Mouse (Mus musculus) intestine, embryonic 14.5 days (tissue): ENCODE results near the gene Grn. TPM values are rescaled to one million over a fixed set of nuclear protein-coding genes. Genes with fewer than 3 reads are reported as not detected.
A peak's percentile ranks its signal among the peaks of the same experiment; 100 is the strongest.
"Not testable (repeated sequence)": the region's sequence is repeated elsewhere in the genome, so short reads cannot be mapped to it uniquely, and the experiment has no call there.

Experiments used
- ATAC-seq: fragments of 200-750 bp; cut with Nextera tagmentation; replicated peaks from 2 replicates; pipeline ENCODE4 v1.8.0; 2017; ENCODE audit warnings: low read depth, moderate number of reproducible peaks, moderate TSS enrichment, moderate library complexity; ENCODE audit not compliant: low FRiP score, low TSS enrichment
- DNase-seq: peaks from one replicate; pipeline ENCODE4 v3.0.0-alpha.2; 2018; ENCODE audit warnings: low spot score
- H3K27ac ChIP-seq: fragments of 300-500 bp; sonication (generic); 2 replicates; pipeline ENCODE4 v1.5.1; 2014; ENCODE audit warnings: low read depth, mild to moderate bottlenecking, control low read depth
- H3K27me3 ChIP-seq: fragments of 300-500 bp; sonication (generic); replicated peaks from 2 replicates; pipeline ENCODE4 v1.6.1; 2014; ENCODE audit warnings: low read length, control low read depth; ENCODE audit not compliant: control insufficient read depth, insufficient read depth
- H3K36me3 ChIP-seq: fragments of 300-500 bp; sonication (generic); 2 replicates; pipeline ENCODE4 v1.6.1; 2014; ENCODE audit warnings: low read length, control low read depth; ENCODE audit not compliant: control insufficient read depth, insufficient read depth
- H3K4me1 ChIP-seq: fragments of 300-500 bp; sonication (generic); replicated peaks from 2 replicates; pipeline ENCODE4 v1.6.1; 2014; ENCODE audit warnings: low read length, control low read depth, mixed read lengths; ENCODE audit not compliant: control insufficient read depth, insufficient read depth
- H3K4me2 ChIP-seq: fragments of 300-500 bp; sonication (generic); 2 replicates; pipeline ENCODE4 v1.6.1; 2014; ENCODE audit warnings: low read length
- H3K4me3 ChIP-seq: fragments of 300-500 bp; sonication (generic); 2 replicates; pipeline ENCODE4 v1.5.1; 2014; ENCODE audit warnings: low read depth, low read length, control low read depth, mixed read lengths
- H3K9ac ChIP-seq: fragments of 300-500 bp; sonication (generic); 2 replicates; pipeline ENCODE4 v1.6.1; 2014; ENCODE audit warnings: mild to moderate bottlenecking, low read length
- H3K9me3 ChIP-seq: fragments of 300-500 bp; sonication (generic); 2 replicates; pipeline ENCODE4 v1.6.1; 2016; ENCODE audit warnings: low read length, control low read depth; ENCODE audit not compliant: control insufficient read depth
- WGBS: fragments of 180-500 bp; shearing (Covaris S2); extraction: QIAGEN DNeasy Blood & Tissue Kit; methylation state at CpG from one replicate; pipeline ENCODE4 v1.1.7; 2014; 5-methylcytosine and 5-hydroxymethylcytosine counted together
- polyA plus RNA-seq: library from polyadenylated mRNA; unstranded; fragments of >200 nt; fragmentation: Nextera tagmentation; extraction: Ambion mirVana; gene quantifications from 2 replicates; pipeline ENCODE4 v1.2.1, GENCODE M21; 2014

The Grn gene
- polyA plus RNA-seq = 115 and 116 TPM in 2 replicates

GRCm38 (mm10) chr11:102430121-102431017 lies at the start of gene Grn:
Grn (plus strand) TSS chr11:102430315.
- no peaks in the 10 kb centered on the region for H3K27me3 ChIP-seq
- peak; percentile 87 for ATAC-seq
- peak within 1 kb of the TSS; percentile 86 for H3K4me3 ChIP-seq
- H3K9me3 ChIP-seq = no peaks in the 10 kb centered on the region
- peaks cover 10% of the 10 kb centered on the region for H3K4me1 ChIP-seq
- peak; percentile 93 for DNase-seq
- peak within 1 kb of the TSS; percentile 77 for H3K27ac ChIP-seq
- H3K4me2 ChIP-seq = peak within 1 kb of the TSS; percentile 95
- under 1% methylated on average over 29 of the region's 29 CpGs for WGBS
- peaks cover 8% of the 10 kb centered on the region for H3K36me3 ChIP-seq
- peak within 1 kb of the TSS; percentile 60 for H3K9ac ChIP-seq

GRCm38 (mm10) chr11:102381341-102382100 lies 48.6 kb upstream of the Grn start:
- DNase-seq = no peak
- H3K36me3 ChIP-seq = no peaks in the 10 kb centered on the region
- H3K4me2 ChIP-seq = no peak overlapping the region
- peaks cover under 1% of the 10 kb centered on the region; the same call in 1 of the 2 replicates for H3K4me1 ChIP-seq
- ATAC-seq = 0 out of 2 replicates have a peak, but pooled peaks have one; percentile 50
- peaks cover 5% of the 10 kb centered on the region; the same call in 1 of the 2 replicates for H3K9me3 ChIP-seq
- H3K27me3 ChIP-seq = no peaks in the 10 kb centered on the region
- H3K4me3 ChIP-seq = no peak overlapping the region
- H3K9ac ChIP-seq = no peak overlapping the region
- H3K27ac ChIP-seq = no peak overlapping the region
- WGBS = 38% methylated on average over 4 of the region's 4 CpGs

GRCm38 (mm10) chr11:102382794-102383193 lies 47.3 kb upstream of the Grn start:
- H3K9ac ChIP-seq = no peak overlapping the region
- H3K27ac ChIP-seq = no peak overlapping the region
- ATAC-seq (no peak), DNase-seq (no peak)
- H3K27me3 ChIP-seq = no peaks in the 10 kb centered on the region
- H3K4me1 ChIP-seq = no peaks in the 10 kb centered on the region
- peaks cover 5% of the 10 kb centered on the region; the same call in 1 of the 2 replicates for H3K9me3 ChIP-seq
- no peak overlapping the region for H3K4me2 ChIP-seq
- H3K4me3 ChIP-seq = no peak overlapping the region
- WGBS = 85% methylated on average over 3 of the region's 3 CpGs
- H3K36me3 ChIP-seq = no peaks in the 10 kb centered on the region

- Histone ChIP-seq H3K27me3 (no peaks in the 10 kb centered on the region), H3K4me1 (no peaks in the 10 kb centered on the region), H3K4me3 (no peak overlapping the region), H3K4me2 (no peak overlapping the region), H3K36me3 (no peaks in the 10 kb centered on the region), H3K9ac (no peak overlapping the region), H3K9me3 (peaks cover 5% of the 10 kb centered on the region; the same call in 1 of the 2 replicates), H3K27ac (no peak overlapping the region)
- WGBS = 83% methylated on average over 1 of the region's 1 CpGs
- ATAC-seq (no peak), DNase-seq (no peak)
These were observed 46.6 kb upstream of the Grn start for GRCm38 (mm10) chr11:102383365-102384136.

- no peak overlapping the region for H3K27ac ChIP-seq
- H3K36me3 ChIP-seq = no peaks in the 10 kb centered on the region
- WGBS = 64% methylated on average over 2 of the region's 2 CpGs
- no peaks in the 10 kb centered on the region for H3K4me1 ChIP-seq
- no peaks in the 10 kb centered on the region for H3K27me3 ChIP-seq
- H3K9ac ChIP-seq = no peak overlapping the region
- H3K9me3 ChIP-seq = no peaks in the 10 kb centered on the region
- H3K4me3 ChIP-seq = no peak overlapping the region
- DNase-seq = no peak
- no peak overlapping the region for H3K4me2 ChIP-seq
- ATAC-seq = no peak
These were observed 45.7 kb upstream of the Grn start for GRCm38 (mm10) chr11:102384418-102384817.

- H3K27ac ChIP-seq = no peak overlapping the region
- no peaks in the 10 kb centered on the region for H3K36me3 ChIP-seq
- H3K4me3 ChIP-seq = no peak overlapping the region
- H3K9me3 ChIP-seq = no peaks in the 10 kb centered on the region
- no peaks in the 10 kb centered on the region for H3K4me1 ChIP-seq
- ATAC-seq = no peak
- 46% methylated on average over 4 of the region's 4 CpGs for WGBS
- no peak for DNase-seq
- H3K27me3 ChIP-seq = no peaks in the 10 kb centered on the region
- H3K4me2 ChIP-seq = no peak overlapping the region
- H3K9ac ChIP-seq = no peak overlapping the region
These were observed 45.0 kb upstream of the Grn start for GRCm38 (mm10) chr11:102385075-102385474.

GRCm38 (mm10) chr11:102386121-102386520 lies 44.0 kb upstream of the Grn start:
- Histone ChIP-seq H3K27ac (no peak overlapping the region), H3K9ac (no peak overlapping the region), H3K4me1 (no peaks in the 10 kb centered on the region), H3K4me3 (no peak overlapping the region), H3K36me3 (no peaks in the 10 kb centered on the region), H3K4me2 (no peak overlapping the region), H3K9me3 (no peaks in the 10 kb centered on the region), H3K27me3 (no peaks in the 10 kb centered on the region)
- ATAC-seq (no peak), DNase-seq (no peak)
- 56% methylated on average over 5 of the region's 5 CpGs for WGBS

- WGBS = 86% methylated on average over 4 of the region's 5 CpGs
- H3K27ac ChIP-seq, H3K36me3 ChIP-seq, H3K4me2 ChIP-seq, DNase-seq, H3K4me3 ChIP-seq, H3K9me3 ChIP-seq, H3K9ac ChIP-seq, ATAC-seq, H3K27me3 ChIP-seq: not testable (repeated sequence)
- H3K4me1 ChIP-seq = peaks cover 10% of the 10 kb centered on the region
These were observed 40.7 kb upstream of the Grn start for GRCm38 (mm10) chr11:102389436-102389835.
